11 mouse cellular contexts compared by ENCODE assay signal in the genomic region with DNA sequence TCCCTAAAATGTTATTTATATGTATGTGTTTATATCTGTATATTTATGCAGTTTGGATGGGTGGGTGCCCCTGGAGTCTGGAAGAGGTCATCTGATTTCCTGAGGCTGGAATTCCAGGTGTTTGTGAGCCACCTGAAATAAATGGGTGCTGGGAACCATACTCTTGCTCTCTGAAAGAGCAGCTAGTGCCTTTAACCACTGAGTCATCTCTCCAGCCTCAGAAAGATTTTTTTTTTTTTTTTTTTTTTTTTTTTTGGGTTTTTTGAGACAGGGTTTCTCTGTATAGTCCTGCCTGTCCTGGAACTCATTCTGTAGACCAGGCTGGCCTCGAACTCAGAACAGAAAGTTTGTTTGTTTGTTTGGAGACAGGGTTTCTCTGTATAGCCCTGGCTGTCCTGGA. TPM values are rescaled to one million over a fixed set of nuclear protein-coding genes. Genes with fewer than 3 reads are reported as not detected.
A peak's percentile ranks its signal among the peaks of the same experiment; 100 is the strongest.
DNase-seq lines count a peak whose midpoint lies in the region; ATAC-seq and TF ChIP-seq lines count a peak whose summit lies in the region.
"Had no signal": no experiment of that assay in that cellular context is flagged by ENCODE, and none has a peak within 500 bp of the region (broad histone marks: within the 10 kb centered on the region; RNA-seq: fewer than 3 reads in every experiment).

No protein-coding gene starts in this region.

- H3K4me1 ChIP-seq in intestine, embryonic 14.5 days (replicated peaks; ENCODE audit: control insufficient read depth, insufficient read depth, low read length), result peaks cover 36% of the 10 kb centered on the region
- H3K4me1 ChIP-seq in intestine, postnatal 0 days (replicated peaks; ENCODE audit: control insufficient read depth, insufficient read depth, low read length), result no peaks in the 10 kb centered on the region
- peaks cover 5 to 21% of the 10 kb centered on the region in 2 experiments; a peak in 3 of 4 replicates for H3K4me1 ChIP-seq in MEL (ENCODE audit: control insufficient read depth in 1 of 2, insufficient read depth in 2 of 2, low read length in 2 of 2)
- H3K4me1 ChIP-seq in hindbrain, embryonic 12.5 days, result peaks cover 46% of the 10 kb centered on the region
- peaks cover 30% of the 10 kb centered on the region for H3K4me1 ChIP-seq in liver, embryonic 16.5 days (ENCODE audit: control insufficient read depth, low read depth, low read length)

- TF ChIP-seq CTCF in intestine, postnatal 0 days (IDR thresholded peaks at IDR 0.05; ENCODE audit: low read depth), result no peak
- TF ChIP-seq CTCF in MEL (IDR thresholded peaks at IDR 0.05 in 2 of 3, conservative IDR thresholded peaks at IDR 0.05 in 1 of 3; ENCODE audit: control insufficient read depth in 1 of 3, insufficient read depth in 1 of 3, low read depth in 2 of 3, low read length in 3 of 3, poor library complexity in 1 of 3, severe bottlenecking in 1 of 3), result no peak

- no peak for ATAC-seq in intestine, embryonic 14.5 days (replicated peaks; ENCODE audit: low FRiP score, low TSS enrichment, low read depth)
- no peak for ATAC-seq in intestine, postnatal 0 days
- no peak for ATAC-seq in hindbrain, embryonic 12.5 days (ENCODE audit: low FRiP score)
- no peak for ATAC-seq in liver, embryonic 16.5 days (ENCODE audit: low read depth)

- TF ChIP-seq EP300 in MEL (IDR thresholded peaks at IDR 0.05; ENCODE audit: low read depth in 1 of 2, low read length in 2 of 2), result no peak

- TF ChIP-seq POLR2A in MEL (IDR thresholded peaks at IDR 0.05; ENCODE audit: control insufficient read depth in 1 of 2, insufficient read depth in 1 of 2, low read depth in 1 of 2, low read length in 2 of 2, poor library complexity in 1 of 2), result no peak

- peak overlapping the region; percentile 25; the same call in 1 of the 2 replicates for H3K4me2 ChIP-seq in intestine, embryonic 14.5 days (ENCODE audit: low read length)
- H3K4me2 ChIP-seq in intestine, postnatal 0 days (replicated peaks; ENCODE audit: low read depth), result no peak overlapping the region
- H3K4me2 ChIP-seq in hindbrain, embryonic 12.5 days (replicated peaks), result 0 out of 2 replicates have a peak overlapping the region, but pooled peaks have one; percentile 31
- H3K4me2 ChIP-seq in liver, embryonic 16.5 days (ENCODE audit: low read depth, low read length), result peak overlapping the region; percentile 44

- H3K9me3 ChIP-seq in intestine, embryonic 14.5 days (ENCODE audit: control insufficient read depth, low read length), result no peaks in the 10 kb centered on the region
- H3K9me3 ChIP-seq in intestine, postnatal 0 days (ENCODE audit: control insufficient read depth), result no peaks in the 10 kb centered on the region
- no peaks in the 10 kb centered on the region for H3K9me3 ChIP-seq in MEL (replicated peaks; ENCODE audit: insufficient read depth, low read length)
- no peaks in the 10 kb centered on the region for H3K9me3 ChIP-seq in hindbrain, embryonic 12.5 days (replicated peaks)
- no peaks in the 10 kb centered on the region for H3K9me3 ChIP-seq in liver, embryonic 16.5 days (replicated peaks; ENCODE audit: control insufficient read depth, low read length)
- H3K9me3 ChIP-seq: embryonic facial prominence, embryonic 15.5 days had no signal

- H3K79me2 ChIP-seq in MEL (ENCODE audit: control insufficient read depth, insufficient read depth, low read length, poor library complexity), result peaks cover 52% of the 10 kb centered on the region

- no peak overlapping the region for H3K4me3 ChIP-seq in intestine, embryonic 14.5 days (ENCODE audit: low read depth, low read length)
- H3K4me3 ChIP-seq in intestine, postnatal 0 days (ENCODE audit: low read depth, low read length), result no peak overlapping the region
- H3K4me3 ChIP-seq in MEL (ENCODE audit: control insufficient read depth in 1 of 2, insufficient read depth in 1 of 2, low read depth in 2 of 2, low read length in 2 of 2), result no peak overlapping the region
- no peak overlapping the region for H3K4me3 ChIP-seq in hindbrain, embryonic 12.5 days
- peak overlapping the region; percentile 28; the same call in 1 of the 2 replicates for H3K4me3 ChIP-seq in liver, embryonic 16.5 days (ENCODE audit: low read depth, low read length)
- H3K4me3 ChIP-seq: embryonic facial prominence, embryonic 15.5 days had no signal

- TF ChIP-seq RAD21 in MEL (IDR thresholded peaks at IDR 0.05; ENCODE audit: low read depth, low read length), result no peak

- no peaks in the 10 kb centered on the region for H3K27me3 ChIP-seq in intestine, embryonic 14.5 days (replicated peaks; ENCODE audit: control insufficient read depth, insufficient read depth, low read length)
- H3K27me3 ChIP-seq in intestine, postnatal 0 days (replicated peaks; ENCODE audit: control insufficient read depth, insufficient read depth, low read length), result no peaks in the 10 kb centered on the region
- H3K27me3 ChIP-seq in MEL (ENCODE audit: control insufficient read depth in 1 of 2, insufficient read depth in 2 of 2, low read length in 2 of 2), result no peaks in the 10 kb centered on the region
- no peaks in the 10 kb centered on the region for H3K27me3 ChIP-seq in hindbrain, embryonic 12.5 days
- H3K27me3 ChIP-seq in liver, embryonic 16.5 days (ENCODE audit: control insufficient read depth, insufficient read depth, low read depth, low read length), result no peaks in the 10 kb centered on the region
- H3K27me3 ChIP-seq: embryonic facial prominence, embryonic 15.5 days had no signal

- no peak overlapping the region for H3K9ac ChIP-seq in intestine, embryonic 14.5 days (ENCODE audit: low read length)
- H3K9ac ChIP-seq in intestine, postnatal 0 days (ENCODE audit: low read depth, low read length), result no peak overlapping the region
- H3K9ac ChIP-seq in MEL (ENCODE audit: control insufficient read depth, low read depth, low read length, poor library complexity, severe bottlenecking), result no peak overlapping the region
- H3K9ac ChIP-seq in hindbrain, embryonic 12.5 days, result no peak overlapping the region
- no peak overlapping the region for H3K9ac ChIP-seq in liver, embryonic 16.5 days (ENCODE audit: low read depth, low read length)
- H3K9ac ChIP-seq: embryonic facial prominence, embryonic 15.5 days had no signal

- H3K27ac ChIP-seq in intestine, embryonic 14.5 days (ENCODE audit: low read depth), result no peak overlapping the region
- H3K27ac ChIP-seq in intestine, postnatal 0 days (ENCODE audit: low read depth, low read length), result no peak overlapping the region
- H3K27ac ChIP-seq in MEL (ENCODE audit: control insufficient read depth, low read depth, low read length), result no peak overlapping the region
- no peak overlapping the region for H3K27ac ChIP-seq in hindbrain, embryonic 12.5 days
- H3K27ac ChIP-seq in liver, embryonic 16.5 days (ENCODE audit: low read length), result no peak overlapping the region
- H3K27ac ChIP-seq: embryonic facial prominence, embryonic 15.5 days had no signal

- DNase-seq in intestine, embryonic 14.5 days (ENCODE audit: low spot score), result no peak
- no peak for DNase-seq in MEL (ENCODE audit: low read depth, low spot score)
- no peak for DNase-seq in cerebellum, postnatal 10 days
- DNase-seq in left cerebral cortex, adult 11 months (ENCODE audit: low spot score), result no peak
- no peak for DNase-seq in kidney, postnatal 14 days
- DNase-seq: cerebellum, adult 2 months; kidney, adult 2 months had no signal

- H3K36me3 ChIP-seq in intestine, embryonic 14.5 days (ENCODE audit: control insufficient read depth, insufficient read depth, low read length), result peaks cover 62% of the 10 kb centered on the region
- H3K36me3 ChIP-seq in intestine, postnatal 0 days (ENCODE audit: control insufficient read depth, insufficient read depth), result peaks cover 33% of the 10 kb centered on the region
- peaks cover 19 to 49% of the 10 kb centered on the region in 2 experiments for H3K36me3 ChIP-seq in MEL (ENCODE audit: control insufficient read depth in 1 of 2, insufficient read depth in 2 of 2, low read length in 2 of 2)
- peaks cover 53% of the 10 kb centered on the region for H3K36me3 ChIP-seq in hindbrain, embryonic 12.5 days
- peaks cover 52% of the 10 kb centered on the region for H3K36me3 ChIP-seq in liver, embryonic 16.5 days (ENCODE audit: control insufficient read depth, insufficient read depth)

- 89% methylated on average over 1 of the region's 1 CpGs for WGBS in intestine, embryonic 14.5 days
- 93% methylated on average over 1 of the region's 1 CpGs for WGBS in intestine, postnatal 0 days
- WGBS in hindbrain, embryonic 12.5 days, result 97% methylated on average over 1 of the region's 1 CpGs
- WGBS in liver, embryonic 16.5 days (ENCODE audit: insufficient replicate concordance), result 69% methylated on average over 1 of the region's 1 CpGs

RNA-seq across cellular contexts. Expression of a gene that starts 5.1 kb away (rescaled TPM):
- polyA plus RNA-seq in intestine, embryonic 14.5 days (2014; fragmentation: Nextera tagmentation; extraction: Ambion mirVana), result 14.4 and 15.8 TPM in 2 replicates
- 5.6 and 5.8 TPM in 2 replicates for polyA plus RNA-seq in intestine, postnatal 0 days (2015; fragmentation: Nextera tagmentation; extraction: Ambion mirVana)
- total RNA-seq in MEL (2012; rRNA removed), result 16.3 and 22.0 TPM in 2 replicates
- 10 to 100 TPM; 47.2 to 92.3 TPM for polyA plus RNA-seq in MEL (2012; ENCODE audit: insufficient read depth in 1 of 2, insufficient read length in 2 of 2, low read depth in 1 of 2, low replicate concordance in 2 of 2, missing spikeins in 1 of 2)
- 9.1 and 9.3 TPM in 2 replicates for polyA plus RNA-seq in hindbrain, embryonic 12.5 days (2016; fragmentation: Nextera tagmentation; extraction: Ambion mirVana)
- 3.7 TPM in 2 replicates for polyA plus RNA-seq in liver, embryonic 16.5 days (2015; fragmentation: Nextera tagmentation; extraction: Ambion mirVana)

RNA-seq across cellular contexts. Expression of a gene that starts 34.1 kb away (rescaled TPM):
- polyA plus RNA-seq in intestine, embryonic 14.5 days (2014; fragmentation: Nextera tagmentation; extraction: Ambion mirVana), result 0.81 and 0.97 TPM in 2 replicates
- 0.35 and 0.50 TPM in 2 replicates for polyA plus RNA-seq in intestine, postnatal 0 days (2015; fragmentation: Nextera tagmentation; extraction: Ambion mirVana)
- 6.9 and 8.0 TPM in 2 replicates for total RNA-seq in MEL (2012; rRNA removed)
- polyA plus RNA-seq in MEL (2012; ENCODE audit: insufficient read depth in 1 of 2, insufficient read length in 2 of 2, low read depth in 1 of 2, low replicate concordance in 2 of 2, missing spikeins in 1 of 2), result 10 to 100 TPM in 1 of 2 experiments, not detected in 1; 22.7 TPM
- 0.23 TPM in 1 of 2 replicates, not detected in the other for polyA plus RNA-seq in hindbrain, embryonic 12.5 days (2016; fragmentation: Nextera tagmentation; extraction: Ambion mirVana)
- polyA plus RNA-seq in liver, embryonic 16.5 days (2015; fragmentation: Nextera tagmentation; extraction: Ambion mirVana), result 0.04 and 0.07 TPM in 2 replicates

RNA-seq across cellular contexts. Expression of a gene that starts 44.1 kb away (rescaled TPM):
- 1.2 and 1.3 TPM in 2 replicates for polyA plus RNA-seq in intestine, embryonic 14.5 days (2014; fragmentation: Nextera tagmentation; extraction: Ambion mirVana)
- polyA plus RNA-seq in intestine, postnatal 0 days (2015; fragmentation: Nextera tagmentation; extraction: Ambion mirVana), result 0.07 and 0.14 TPM in 2 replicates
- not detected in 2 replicates for total RNA-seq in MEL (2012; rRNA removed)
- polyA plus RNA-seq in MEL (2012; ENCODE audit: insufficient read depth in 1 of 2, insufficient read length in 2 of 2, low read depth in 1 of 2, low replicate concordance in 2 of 2, missing spikeins in 1 of 2), result not detected
- polyA plus RNA-seq in hindbrain, embryonic 12.5 days (2016; fragmentation: Nextera tagmentation; extraction: Ambion mirVana), result 1.9 and 2.1 TPM in 2 replicates
- polyA plus RNA-seq in liver, embryonic 16.5 days (2015; fragmentation: Nextera tagmentation; extraction: Ambion mirVana), result 0.02 TPM in 1 of 2 replicates, not detected in the other

RNA-seq across cellular contexts. Expression of a gene that starts 47.8 kb away (rescaled TPM):
- polyA plus RNA-seq in intestine, embryonic 14.5 days (2014; fragmentation: Nextera tagmentation; extraction: Ambion mirVana), result 132 and 141 TPM in 2 replicates
- 394 and 398 TPM in 2 replicates for polyA plus RNA-seq in intestine, postnatal 0 days (2015; fragmentation: Nextera tagmentation; extraction: Ambion mirVana)
- total RNA-seq in MEL (2012; rRNA removed), result 15.2 and 17.3 TPM in 2 replicates
- polyA plus RNA-seq in MEL (2012; ENCODE audit: insufficient read depth in 1 of 2, insufficient read length in 2 of 2, low read depth in 1 of 2, low replicate concordance in 2 of 2, missing spikeins in 1 of 2), result 10 to 100 TPM in 1 of 2 experiments, not detected in 1; 73.3 TPM
- 89.7 and 91.3 TPM in 2 replicates for polyA plus RNA-seq in hindbrain, embryonic 12.5 days (2016; fragmentation: Nextera tagmentation; extraction: Ambion mirVana)
- 120 and 139 TPM in 2 replicates for polyA plus RNA-seq in liver, embryonic 16.5 days (2015; fragmentation: Nextera tagmentation; extraction: Ambion mirVana)

RNA-seq across cellular contexts. Expression of a gene that starts 59.3 kb away (rescaled TPM):
- 275 and 289 TPM in 2 replicates for polyA plus RNA-seq in intestine, embryonic 14.5 days (2014; fragmentation: Nextera tagmentation; extraction: Ambion mirVana)
- polyA plus RNA-seq in intestine, postnatal 0 days (2015; fragmentation: Nextera tagmentation; extraction: Ambion mirVana), result 109 and 115 TPM in 2 replicates
- total RNA-seq in MEL (2012; rRNA removed), result 359 and 427 TPM in 2 replicates
- 1,000 to 10,000 TPM in 1 of 2 experiments, 100 to 1,000 TPM in 1; 977 to 2,091 TPM for polyA plus RNA-seq in MEL (2012; ENCODE audit: insufficient read depth in 1 of 2, insufficient read length in 2 of 2, low read depth in 1 of 2, low replicate concordance in 2 of 2, missing spikeins in 1 of 2)
- 153 and 161 TPM in 2 replicates for polyA plus RNA-seq in hindbrain, embryonic 12.5 days (2016; fragmentation: Nextera tagmentation; extraction: Ambion mirVana)
- polyA plus RNA-seq in liver, embryonic 16.5 days (2015; fragmentation: Nextera tagmentation; extraction: Ambion mirVana), result 64.7 and 67.7 TPM in 2 replicates
